Mouse (Mus musculus) gastrocnemius, postnatal 25 days (tissue): ENCODE measurements around the gene Dkkl1. TPM values are rescaled to one million over a fixed set of nuclear protein-coding genes. Genes with fewer than 3 reads are reported as not detected.
A peak's percentile ranks its signal among the peaks of the same experiment; 100 is the strongest.

Experiments
- DNase-seq: peaks from one replicate; pipeline ENCODE4 v3.0.0; 2022
- microRNA-seq, 2 experiments: library from miRNA; unstranded; fragments of <30 nt; microRNA quantifications; one replicate each; pipeline ENCODE4 v1.2.0; 2021; ENCODE audit warnings: borderline replicate concordance in 2 of 2
- total RNA-seq, 2 experiments: library from RNA; stranded (reverse); gene quantifications; 1 replicate in 1 of 2; 2 replicates in 1 of 2; pipeline ENCODE4 v1.2.3; 2021

Gene Dkkl1
- total RNA-seq, 2 experiments from 2014 or later: not detected

DNA sequence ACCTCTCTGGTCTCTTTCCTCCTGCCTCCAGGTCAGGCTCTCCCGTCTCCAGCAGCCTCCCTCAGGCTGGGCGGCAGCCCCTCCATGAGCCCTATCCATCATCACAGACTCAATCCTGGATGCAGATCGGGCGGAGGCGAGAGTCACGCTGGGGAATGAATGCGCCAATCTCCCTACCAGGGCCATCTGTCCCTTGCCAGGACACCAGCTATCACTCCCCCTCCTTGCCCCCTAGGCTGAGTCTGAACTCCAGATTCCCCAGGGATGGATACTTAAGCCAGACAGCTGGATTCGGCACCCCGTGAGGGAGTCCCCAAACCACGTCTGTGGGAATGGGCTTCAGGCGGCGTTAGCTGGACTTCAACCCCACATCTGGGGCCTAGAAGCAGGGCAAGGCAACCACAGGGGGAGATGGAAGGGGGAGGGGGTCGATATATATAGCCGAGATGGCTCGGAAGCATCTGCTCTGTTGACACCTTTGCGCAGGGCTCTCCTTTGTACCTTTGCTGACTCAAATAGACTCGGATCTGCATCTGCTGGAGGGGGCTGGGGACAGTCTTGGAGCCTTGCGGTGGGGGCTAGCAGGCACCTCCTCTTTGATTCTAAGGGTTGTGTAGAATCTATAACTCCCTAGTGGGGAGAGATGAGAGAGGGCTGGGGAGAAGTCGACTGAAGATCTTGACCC lies 44.0 kb downstream of the Dkkl1 start:
- no peak for DNase-seq

DNA sequence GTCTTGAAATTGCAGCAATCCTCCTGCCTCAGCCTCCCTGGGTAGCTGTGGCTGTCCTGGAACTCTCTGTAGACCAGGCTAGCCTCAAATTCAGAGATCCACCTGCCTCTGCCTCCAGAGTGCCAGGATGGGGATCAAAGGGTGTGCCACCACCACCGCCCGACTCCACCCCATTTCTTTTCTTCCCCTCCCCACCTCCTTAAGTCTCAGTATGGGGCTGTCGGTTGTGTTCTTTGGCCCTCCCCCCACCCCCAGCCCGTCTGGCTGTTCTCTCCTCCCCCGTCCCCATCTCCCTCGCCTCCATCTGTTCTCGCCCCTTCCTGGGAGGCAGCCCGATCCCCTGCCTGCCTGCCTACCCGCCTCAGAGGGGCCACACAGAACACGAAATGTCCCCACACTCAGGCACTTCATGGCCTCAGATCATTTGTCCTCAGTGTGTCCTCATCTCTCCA lies 45.0 kb downstream of the Dkkl1 start:
- DNase-seq: no peak

DNA sequence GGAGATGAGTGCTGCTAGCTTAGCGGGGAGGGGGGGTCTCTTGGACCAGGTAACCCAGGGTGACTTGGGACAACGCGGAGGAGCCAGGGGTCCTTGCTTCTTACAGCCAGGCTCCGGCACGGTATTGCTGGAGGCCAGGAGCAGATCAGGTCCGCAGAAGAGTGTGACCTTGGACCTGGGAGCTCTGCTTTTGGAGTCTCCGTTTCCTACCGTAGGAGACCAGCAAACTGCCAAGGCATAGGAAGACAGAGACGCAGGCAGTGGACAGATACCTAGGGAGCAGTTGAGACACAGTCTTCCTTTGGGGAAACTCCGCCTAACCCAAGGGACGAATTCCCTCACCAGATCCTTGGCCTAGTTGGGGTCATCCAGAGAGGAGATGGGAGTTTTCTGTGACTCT lies 46.2 kb downstream of the Dkkl1 start:
- no peak for DNase-seq

DNA sequence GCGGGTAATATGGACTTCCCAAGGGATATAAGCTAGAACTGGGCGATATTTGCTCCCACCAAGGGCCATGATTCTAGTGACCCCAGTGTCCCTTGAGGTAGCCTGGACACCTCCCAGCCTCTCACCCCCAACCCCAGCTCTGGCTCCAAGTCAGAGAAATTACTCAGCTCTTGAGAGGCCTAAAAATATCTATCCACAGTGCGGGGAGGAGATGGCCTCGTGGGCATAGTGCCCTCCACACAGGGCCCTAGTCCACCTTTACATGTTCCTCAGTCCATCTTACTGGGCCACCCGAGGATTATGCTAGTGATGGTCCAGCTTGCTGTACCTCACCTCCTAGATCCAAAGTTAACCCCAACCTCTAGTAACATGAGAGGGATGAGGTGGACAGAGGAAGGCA lies 47.1 kb downstream of the Dkkl1 start:
- no peak for DNase-seq

DNA sequence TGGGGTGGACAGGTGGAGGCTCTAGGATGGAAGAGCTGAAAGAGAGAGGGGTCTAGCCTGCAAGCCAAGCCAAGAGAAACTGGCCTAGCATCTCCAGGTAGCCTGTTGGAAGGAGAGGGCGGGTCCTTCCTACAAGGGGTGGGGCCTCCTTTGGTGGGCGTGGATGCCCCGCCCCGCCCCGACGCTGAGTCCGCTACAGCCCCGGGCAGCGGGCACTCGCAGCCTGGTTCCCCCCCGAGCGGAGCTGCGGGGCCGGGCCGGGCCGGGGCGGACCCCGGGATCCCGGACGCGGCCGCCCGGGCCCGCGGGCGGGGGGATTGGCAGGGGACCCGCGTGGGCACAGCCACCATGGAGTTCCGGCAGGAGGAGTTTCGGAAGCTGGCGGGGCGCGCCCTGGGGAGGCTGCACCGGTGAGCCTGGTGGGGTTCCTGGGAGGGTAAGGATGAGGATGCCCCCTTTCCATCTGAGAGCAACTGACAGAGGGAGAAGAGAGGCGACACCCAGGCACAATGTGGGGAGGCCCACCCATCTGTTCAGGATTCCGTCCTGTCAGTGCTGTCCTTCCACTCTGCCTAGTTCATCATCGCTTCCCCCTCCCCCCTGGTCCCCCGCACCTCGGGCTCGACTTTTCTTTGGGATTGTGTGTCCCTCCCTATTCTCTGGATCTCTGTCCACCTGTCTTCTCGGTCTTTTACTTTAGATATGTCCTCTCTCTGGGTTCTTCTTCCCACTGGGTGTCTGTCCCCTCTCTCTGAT lies 48.0 kb downstream of the Dkkl1 start, which contains the start of gene Slc17a7:
Gene Slc17a7, plus strand, starts transcription at position 215 of the 756 bp plus-strand sequence.
- no peak for DNase-seq

DNA sequence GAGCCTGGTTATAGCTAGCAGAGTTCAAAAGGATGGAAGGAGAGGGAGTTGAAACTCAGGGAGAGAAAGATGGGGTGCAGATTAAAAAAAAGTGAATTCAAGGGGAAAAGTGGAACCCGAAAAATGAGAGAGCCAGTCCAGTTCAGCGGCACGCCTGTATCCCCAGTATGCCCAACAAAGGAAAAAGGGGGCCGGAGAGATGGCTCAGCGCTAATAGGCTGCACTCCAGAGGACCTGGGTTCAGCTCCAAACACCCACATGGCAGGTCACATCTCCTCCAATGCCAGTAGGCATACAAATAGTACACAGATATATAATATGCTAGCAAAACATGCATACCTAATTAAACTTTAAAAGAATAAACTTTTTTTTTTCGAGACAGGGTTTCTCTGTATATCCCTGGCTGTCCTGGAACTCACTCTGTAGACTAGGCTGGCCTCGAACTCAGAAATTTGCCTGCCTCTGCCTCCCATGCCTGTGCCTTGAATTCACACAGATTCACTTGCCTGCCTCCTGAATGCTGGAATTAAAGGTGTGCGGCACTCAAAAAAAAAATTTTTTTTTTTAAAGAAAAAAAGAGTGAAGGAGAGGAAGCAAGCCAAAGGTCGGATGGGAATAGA lies 48.8 kb downstream of the Dkkl1 start:
- DNase-seq: no peak

DNA sequence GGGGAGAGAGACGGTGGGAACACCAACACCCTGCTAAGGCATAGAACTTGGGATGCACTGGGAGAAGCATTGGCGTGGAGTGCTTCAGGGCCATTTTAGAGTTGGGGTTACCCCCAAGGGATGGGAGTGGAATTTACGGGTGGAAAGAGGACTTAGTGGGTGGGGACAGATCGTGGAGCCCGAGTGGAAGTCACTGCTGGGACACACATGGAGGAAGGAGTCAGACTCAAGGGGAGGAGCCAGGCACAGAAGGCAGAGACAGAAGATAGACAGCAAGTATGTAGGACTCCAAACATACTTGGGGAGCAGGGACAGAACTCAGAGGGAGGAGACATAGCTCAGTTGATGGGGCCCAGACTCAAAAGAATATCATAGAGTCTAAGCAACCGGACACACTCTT lies 49.4 kb downstream of the Dkkl1 start:
- no peak for DNase-seq

DNA sequence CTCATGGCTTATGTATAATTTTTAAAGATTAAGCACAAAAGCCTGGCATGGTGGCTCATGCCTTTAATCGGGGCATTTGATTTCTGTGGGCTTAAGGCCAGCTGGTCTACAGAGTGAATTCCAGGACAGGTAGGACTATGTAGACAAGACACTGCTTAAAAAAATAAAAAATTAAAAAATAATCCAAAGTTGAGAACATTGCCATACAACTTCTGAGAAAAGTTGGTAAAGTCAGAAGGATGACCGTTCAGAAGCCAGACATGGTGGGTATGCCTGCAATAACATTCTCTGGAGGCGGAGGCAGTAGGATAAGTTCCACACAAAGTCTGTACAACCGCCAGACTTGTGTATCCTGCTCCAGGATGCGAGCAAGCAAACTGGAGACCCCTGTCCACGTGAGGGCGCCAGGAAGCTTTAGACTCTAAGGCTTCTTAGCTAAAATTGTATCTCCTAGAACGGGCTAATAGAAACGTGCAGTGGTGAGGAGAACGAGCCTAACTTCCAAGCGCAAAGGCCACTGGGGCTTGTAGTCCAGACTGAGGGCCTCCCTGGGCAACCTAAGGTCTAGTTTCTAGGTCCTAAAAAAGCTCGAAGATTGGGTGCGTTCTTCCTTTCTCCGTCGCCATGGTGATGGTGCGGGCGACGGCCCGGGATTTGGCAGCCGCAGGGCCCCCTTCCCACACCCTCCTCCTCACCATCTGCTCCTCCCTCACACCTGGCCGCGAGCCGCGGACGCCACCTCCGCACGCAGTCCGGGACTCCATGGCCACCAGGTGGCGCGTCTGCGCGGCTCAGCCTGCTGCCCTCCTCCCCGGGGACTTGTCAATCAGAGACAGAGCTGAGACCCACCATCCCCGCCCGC lies 50.1 kb downstream of the Dkkl1 start:
- peak; percentile 84 for DNase-seq

DNA sequence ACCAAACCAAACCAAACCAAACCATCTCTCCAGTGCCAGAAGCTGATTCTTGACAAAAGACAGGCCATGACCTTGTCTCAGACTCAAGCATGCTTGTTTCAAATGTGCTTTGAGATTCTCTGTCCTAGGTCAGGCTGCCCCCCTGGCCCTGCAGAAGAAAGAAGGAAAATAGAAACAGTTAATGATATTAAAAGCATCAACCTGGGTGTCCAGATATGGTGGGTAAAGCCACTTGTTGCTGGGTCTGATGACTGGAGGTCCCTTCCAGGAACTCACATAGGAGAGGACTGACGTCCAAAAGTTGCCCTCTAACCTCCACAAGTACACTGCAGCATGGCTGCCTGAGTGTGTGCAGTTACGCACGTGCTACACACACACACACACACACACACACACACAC lies 51.1 kb downstream of the Dkkl1 start:
- no peak for DNase-seq

- no peak for DNase-seq
Measured at GRCm38 (mm10) chr7:45160316-45160800, 51.6 kb downstream of the Dkkl1 start.

DNA sequence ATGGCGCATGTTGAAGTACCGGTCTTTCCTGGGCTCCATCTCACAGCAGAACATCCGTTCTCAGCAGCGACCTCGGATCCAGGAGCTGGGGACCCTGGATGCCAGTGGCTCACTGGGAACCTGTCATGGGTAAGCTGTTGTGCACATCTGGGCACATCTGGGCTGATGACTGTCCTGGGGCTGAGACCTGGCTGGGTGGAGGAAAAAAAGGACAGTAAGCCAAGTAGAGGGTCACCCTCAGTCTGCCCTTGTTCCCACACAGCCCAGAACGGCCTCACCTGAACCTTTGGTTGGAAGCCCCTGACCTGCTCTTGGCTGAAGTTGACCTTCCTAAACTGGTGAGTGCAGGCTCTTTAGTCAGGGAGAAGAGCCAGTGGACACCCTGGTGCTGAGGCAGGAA lies 53.0 kb downstream of the Dkkl1 start:
- DNase-seq: no peak

Small RNA genes within 50 kb of the gene (microRNA-seq; reads per million reads assigned to microRNA genes)
- 0 reads per million in 2 experiments for gene Mir7055

Other genes starting within 250 kb of the Dkkl1 start
- gene Cpt1c, start 237.3 kb downstream of the Dkkl1 start, total RNA-seq: 1 to 10 TPM; 1.6 to 2.0 TPM
- gene Prmt1, start 225.6 kb downstream of the Dkkl1 start, total RNA-seq: 100 to 1,000 TPM; 119 to 142 TPM
- gene Irf3, start 214.5 kb downstream of the Dkkl1 start, total RNA-seq: 10 to 100 TPM; 16.1 to 20.9 TPM
- 1 to 10 TPM; 7.4 to 9.6 TPM for gene Bcl2l12, start 213.4 kb downstream of the Dkkl1 start, total RNA-seq
- 10 to 100 TPM; 35.8 to 38.1 TPM for gene Scaf1, start 195.8 kb downstream of the Dkkl1 start, total RNA-seq
- 10 to 100 TPM; 22.5 to 30.6 TPM for gene Rras, start 194.2 kb downstream of the Dkkl1 start, total RNA-seq
- gene Prr12, start 159.3 kb downstream of the Dkkl1 start, total RNA-seq: 10 to 100 TPM; 14.1 to 16.1 TPM
- gene Nosip, start 149.7 kb downstream of the Dkkl1 start, total RNA-seq: 10 to 100 TPM; 30.8 to 31.6 TPM
- 1 to 10 TPM; 6.9 to 9.1 TPM for gene Prrg2, start 149.5 kb downstream of the Dkkl1 start, total RNA-seq
- 10 to 100 TPM; 24.0 to 32.8 TPM for gene Rcn3, start 119.9 kb downstream of the Dkkl1 start, total RNA-seq
- 10 to 100 TPM; 40.3 to 54.5 TPM for gene Fcgrt, start 108.3 kb downstream of the Dkkl1 start, total RNA-seq
- gene Rps11, start 87.7 kb downstream of the Dkkl1 start, total RNA-seq: 100 to 1,000 TPM; 413 to 448 TPM
- gene Rpl13a, start 83.4 kb downstream of the Dkkl1 start, total RNA-seq: 100 to 1,000 TPM; 520 to 561 TPM
- not detected for gene Gm45713, start 75.9 kb downstream of the Dkkl1 start, total RNA-seq
- gene Flt3l, start 75.7 kb downstream of the Dkkl1 start, total RNA-seq: 1 to 10 TPM; 4.2 TPM
- gene Pih1d1, start 57.8 kb downstream of the Dkkl1 start, total RNA-seq: 10 to 100 TPM; 32.0 to 38.1 TPM
- gene Aldh16a1, start 57.6 kb downstream of the Dkkl1 start, total RNA-seq: 10 to 100 TPM; 15.6 to 15.9 TPM
- 1 to 10 TPM; 1.1 to 2.5 TPM for gene Slc17a7, start 48.2 kb downstream of the Dkkl1 start, total RNA-seq
- not detected for gene Gfy, start 32.6 kb downstream of the Dkkl1 start, total RNA-seq
- gene Pth2, start 31.2 kb downstream of the Dkkl1 start, total RNA-seq: not detected
- under 1 TPM; 0.19 to 0.23 TPM for gene Ccdc155, start 7.3 kb downstream of the Dkkl1 start, total RNA-seq
- gene Tead2, start 3.6 kb upstream of the Dkkl1 start, total RNA-seq: 1 to 10 TPM; 2.5 to 2.8 TPM
- gene Cd37, start 27.0 kb upstream of the Dkkl1 start, total RNA-seq: 1 to 10 TPM; 1.3 to 2.0 TPM
- not detected for gene Slc6a16, start 28.9 kb upstream of the Dkkl1 start, total RNA-seq
- not detected for gene Slc6a21, start 65.4 kb upstream of the Dkkl1 start, total RNA-seq
- gene Trpm4, start 121.6 kb upstream of the Dkkl1 start, total RNA-seq: 10 to 100 TPM; 17.0 to 18.3 TPM
- gene Hrc, start 123.1 kb upstream of the Dkkl1 start, total RNA-seq: 100 to 1,000 TPM; 812 to 910 TPM
- under 1 TPM; 0.18 to 0.38 TPM for gene Ppfia3, start 154.9 kb upstream of the Dkkl1 start, total RNA-seq
- gene Lin7b, start 158.4 kb upstream of the Dkkl1 start, total RNA-seq: under 1 TPM in 1 of 2 experiments, not detected in 1; 0.67 TPM
- 10 to 100 TPM; 76.1 to 78.0 TPM for gene Snrnp70, start 183.6 kb upstream of the Dkkl1 start, total RNA-seq
- 100 to 1,000 TPM in 1 of 2 experiments, 10 to 100 TPM in 1; 73.7 to 107 TPM for gene Kcna7, start 193.5 kb upstream of the Dkkl1 start, total RNA-seq
- gene Ntf5, start 201.5 kb upstream of the Dkkl1 start, total RNA-seq: 1 to 10 TPM; 3.9 to 6.6 TPM
- gene Lhb, start 208.7 kb upstream of the Dkkl1 start, total RNA-seq: 1 to 10 TPM in 1 of 2 experiments, not detected in 1; 1.6 TPM
- gene Gys1, start 222.7 kb upstream of the Dkkl1 start, total RNA-seq: 100 to 1,000 TPM; 243 to 327 TPM
- gene Ruvbl2, start 225.9 kb upstream of the Dkkl1 start, total RNA-seq: 10 to 100 TPM; 23.3 to 23.8 TPM
- 100 to 1,000 TPM; 125 to 149 TPM for gene Ftl1, start 247.7 kb upstream of the Dkkl1 start, total RNA-seq